Mouse (Mus musculus) urinary bladder, postnatal 25 days (tissue): ENCODE data around the gene Olfm1.

Source experiments
- DNase-seq: peaks from one replicate; pipeline ENCODE4 v3.0.0; 2022; ENCODE audit warnings: low spot score

Gene Olfm1

DNA sequence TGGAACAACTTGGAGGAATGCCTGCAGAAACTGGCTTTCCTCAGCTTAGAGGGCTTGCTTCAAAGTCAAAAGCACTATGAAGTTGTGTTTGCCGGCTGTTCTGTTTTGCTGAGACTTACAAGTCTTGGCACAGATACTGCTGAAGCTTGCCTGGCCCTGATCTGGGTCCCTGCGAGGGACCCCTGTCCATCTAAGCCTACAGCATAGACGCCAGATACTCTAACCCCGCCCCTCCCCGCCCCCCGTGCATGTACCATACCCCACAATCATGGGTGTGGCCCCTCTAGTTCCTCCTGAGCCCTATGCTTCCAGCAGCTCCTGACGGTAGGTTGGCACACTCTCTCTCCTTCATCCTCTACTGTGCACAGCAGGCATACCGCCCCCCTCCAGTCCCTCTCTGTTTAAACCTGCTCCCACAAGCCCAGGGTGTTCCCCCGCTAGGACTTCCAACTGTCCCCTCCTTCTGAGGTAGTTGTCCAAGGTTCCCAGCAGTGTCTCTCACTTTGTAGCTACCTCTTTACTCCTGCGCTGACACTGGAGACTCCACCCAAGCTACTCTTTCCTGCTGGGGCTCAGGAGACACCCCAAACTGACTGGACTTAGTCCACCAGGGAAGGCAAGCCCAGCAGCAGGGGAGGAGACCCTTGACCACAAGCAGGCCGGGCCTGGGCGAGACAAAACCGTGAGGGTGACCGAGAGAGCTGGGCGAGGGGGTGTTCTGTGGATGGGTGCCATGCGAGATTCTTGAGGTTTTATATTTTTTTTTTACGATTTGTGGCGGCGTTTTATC is 12.1 kb downstream of the Olfm1 start:
- no peak for DNase-seq

DNA sequence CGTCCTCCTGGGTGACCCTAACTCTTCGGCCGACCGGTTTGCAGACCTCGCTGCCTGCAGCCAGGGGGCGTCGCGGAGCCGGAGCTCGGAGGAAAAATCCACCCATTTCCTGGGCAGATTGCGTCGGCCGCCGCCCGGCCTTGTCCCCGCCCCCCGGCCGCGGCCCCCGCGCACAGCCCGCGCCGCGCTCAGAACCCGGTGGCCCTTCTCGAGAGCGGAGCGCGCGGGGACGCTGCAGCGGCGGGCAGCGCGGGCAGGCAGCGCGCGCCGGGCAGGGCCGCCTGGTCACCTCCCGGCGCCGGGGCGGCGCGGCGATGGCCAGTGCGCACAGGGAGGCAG is 12.6 kb downstream of the Olfm1 start:
- DNase-seq, result peak; percentile 89

DNA sequence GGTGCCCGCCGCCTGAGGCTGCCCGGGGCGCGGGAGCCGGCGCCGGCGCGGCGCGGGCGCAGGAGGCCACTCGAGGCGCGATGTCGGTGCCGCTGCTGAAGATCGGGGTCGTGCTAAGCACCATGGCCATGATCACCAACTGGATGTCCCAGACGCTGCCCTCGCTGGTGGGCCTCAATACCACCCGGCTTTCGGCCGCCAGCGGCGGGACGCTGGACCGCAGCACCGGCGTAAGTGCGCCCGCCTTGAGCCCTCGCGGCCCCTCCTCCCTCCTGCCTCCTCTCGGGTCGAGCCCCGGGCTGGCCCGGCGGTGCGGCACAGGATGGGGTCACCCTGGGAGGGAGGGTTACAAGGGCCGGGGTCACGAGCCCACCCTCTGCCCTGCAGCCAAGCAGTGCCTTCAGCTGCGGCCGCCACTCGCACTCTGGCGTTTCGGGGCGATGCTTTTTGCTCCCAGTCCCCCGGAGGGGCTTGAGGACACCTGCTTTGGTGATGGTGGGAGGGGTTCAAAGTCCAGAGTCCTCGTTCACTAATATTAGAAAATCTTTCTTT is 13.2 kb downstream of the Olfm1 start:
- DNase-seq, result peak; percentile 23

DNA sequence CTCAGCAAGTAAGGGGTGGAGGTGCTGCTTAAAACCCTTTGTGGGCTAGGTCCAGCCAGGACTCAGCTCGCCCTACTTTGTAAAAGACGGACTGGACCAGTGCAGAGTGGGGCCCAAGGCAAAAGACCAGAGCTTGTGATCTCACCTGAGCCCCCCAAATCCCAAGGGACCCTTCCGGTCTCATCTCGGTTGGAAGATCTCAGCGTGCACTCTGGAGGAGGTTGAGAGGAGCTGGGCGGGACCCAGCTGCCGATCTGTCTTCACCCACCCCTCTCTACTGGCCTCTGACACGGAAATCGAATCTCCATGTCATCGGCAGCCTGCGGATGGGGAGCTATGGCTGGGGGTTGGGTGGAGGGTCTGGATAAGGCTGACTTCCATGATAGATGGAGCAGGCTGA is 13.7 kb downstream of the Olfm1 start:
- DNase-seq, result no peak

DNA sequence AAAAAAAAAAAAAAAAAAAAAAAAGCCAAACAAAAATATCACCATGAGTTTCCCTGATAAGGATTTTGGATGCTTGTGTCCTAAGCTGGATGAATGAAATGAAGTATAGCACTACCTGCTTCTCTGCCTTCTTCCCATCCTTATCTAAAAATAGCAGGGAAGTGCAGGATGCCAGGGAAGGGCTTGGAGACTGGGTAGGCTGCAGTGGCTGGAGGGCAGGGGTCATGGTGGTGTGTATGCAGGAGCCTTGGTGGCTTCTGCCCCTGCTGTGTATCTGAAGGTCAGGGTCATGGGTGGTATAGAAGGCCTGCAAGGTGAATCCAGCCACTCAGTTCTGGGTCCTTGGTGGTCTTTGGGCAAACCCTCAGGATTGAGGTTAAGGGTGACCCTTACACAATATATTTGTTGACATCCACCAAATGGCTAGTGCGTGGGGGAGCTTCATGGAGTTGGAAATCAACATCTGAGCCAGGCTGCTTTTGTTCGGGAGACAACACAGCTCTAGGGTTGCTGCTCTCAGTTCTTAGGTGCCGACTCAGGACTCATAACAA is 14.5 kb downstream of the Olfm1 start:
- no peak for DNase-seq

DNA sequence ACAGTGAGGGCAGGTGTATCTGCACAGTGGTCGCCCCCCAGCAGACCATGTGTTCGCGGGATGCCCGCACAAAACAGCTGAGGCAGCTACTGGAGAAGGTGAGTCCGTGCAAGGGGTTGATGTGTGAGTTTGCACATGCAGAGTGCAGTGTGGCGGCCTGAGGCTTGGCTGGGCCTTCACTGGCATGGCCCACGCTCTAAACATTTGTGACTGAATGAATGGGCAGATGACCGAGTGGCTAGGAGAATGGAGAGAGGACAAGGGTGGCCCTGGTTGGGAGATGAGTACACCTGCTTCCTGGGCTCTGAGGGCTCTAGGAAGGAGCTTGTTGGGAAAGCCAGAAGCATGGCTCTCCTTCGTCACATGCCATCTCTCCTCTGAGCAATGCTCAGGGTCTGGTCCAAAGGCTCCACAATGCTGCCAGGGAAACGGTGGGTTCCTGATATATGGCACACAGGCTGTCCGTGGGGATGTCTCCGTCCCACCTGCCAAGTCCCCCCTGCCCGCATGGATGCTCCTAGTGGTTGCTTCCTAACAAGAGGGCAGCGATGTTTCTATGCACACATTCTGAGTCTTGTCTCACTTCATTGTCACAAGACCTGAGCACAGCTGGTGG is 15.4 kb downstream of the Olfm1 start:
- DNase-seq, result no peak

DNA sequence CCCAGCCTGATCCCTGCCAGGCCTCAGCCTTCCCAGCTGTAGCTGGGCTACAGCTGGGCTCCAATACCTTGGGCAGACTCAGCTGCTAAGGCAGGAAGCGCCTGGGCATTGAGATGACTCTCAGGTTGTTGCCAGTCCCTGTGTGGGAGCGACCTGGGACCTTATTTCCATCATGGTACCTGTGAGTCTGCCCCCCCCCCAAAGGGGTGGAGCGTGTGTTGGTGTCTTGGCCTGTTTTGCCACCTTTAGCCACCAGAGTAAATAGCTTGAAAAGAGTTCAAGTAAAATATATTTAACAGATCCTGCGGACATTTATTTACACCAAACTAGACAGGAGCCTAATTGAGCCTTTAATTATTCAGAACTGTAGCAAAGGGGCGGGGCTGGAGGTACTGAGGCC is 16.4 kb downstream of the Olfm1 start:
- no peak for DNase-seq

DNA sequence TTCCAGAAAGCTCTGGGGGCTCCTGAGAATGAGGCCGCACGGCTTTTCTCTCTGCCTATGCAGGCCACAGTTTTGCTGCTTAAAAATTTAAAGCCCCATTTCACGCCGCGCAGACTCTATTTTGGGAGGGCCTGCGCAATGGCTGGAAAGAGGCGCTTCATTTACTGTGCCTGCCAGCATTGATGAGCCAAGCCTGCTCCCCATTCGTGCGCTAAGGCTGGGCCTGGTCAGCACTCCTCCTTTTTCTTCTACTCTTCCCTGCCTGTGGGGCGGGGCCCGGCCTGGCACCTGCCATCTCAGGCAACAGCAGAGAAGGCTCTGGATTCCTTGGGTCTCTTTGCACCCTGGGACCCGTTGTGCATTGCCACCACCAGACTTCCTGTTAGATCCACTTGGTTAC is 16.9 kb downstream of the Olfm1 start:
- DNase-seq, result no peak

DNA sequence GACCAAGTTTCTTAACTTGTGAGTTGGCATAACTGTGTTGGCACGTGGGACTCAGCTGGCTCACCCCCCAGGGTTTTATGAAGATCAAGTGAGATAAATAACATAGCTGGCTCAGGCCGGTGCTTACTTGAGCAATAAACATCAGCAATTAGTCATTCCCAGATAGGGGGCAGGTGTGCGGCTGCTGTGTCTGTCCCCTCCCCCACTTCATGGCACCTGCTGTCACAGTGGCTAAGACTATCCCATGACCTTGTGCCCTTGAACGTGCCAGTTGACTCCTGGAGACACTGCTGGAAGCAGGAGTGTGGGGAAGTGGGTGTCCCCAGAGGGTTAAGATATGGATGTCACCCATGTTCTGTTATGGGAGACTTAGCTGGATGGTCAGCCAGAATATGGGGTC is 17.5 kb downstream of the Olfm1 start:
- DNase-seq, result no peak

DNA sequence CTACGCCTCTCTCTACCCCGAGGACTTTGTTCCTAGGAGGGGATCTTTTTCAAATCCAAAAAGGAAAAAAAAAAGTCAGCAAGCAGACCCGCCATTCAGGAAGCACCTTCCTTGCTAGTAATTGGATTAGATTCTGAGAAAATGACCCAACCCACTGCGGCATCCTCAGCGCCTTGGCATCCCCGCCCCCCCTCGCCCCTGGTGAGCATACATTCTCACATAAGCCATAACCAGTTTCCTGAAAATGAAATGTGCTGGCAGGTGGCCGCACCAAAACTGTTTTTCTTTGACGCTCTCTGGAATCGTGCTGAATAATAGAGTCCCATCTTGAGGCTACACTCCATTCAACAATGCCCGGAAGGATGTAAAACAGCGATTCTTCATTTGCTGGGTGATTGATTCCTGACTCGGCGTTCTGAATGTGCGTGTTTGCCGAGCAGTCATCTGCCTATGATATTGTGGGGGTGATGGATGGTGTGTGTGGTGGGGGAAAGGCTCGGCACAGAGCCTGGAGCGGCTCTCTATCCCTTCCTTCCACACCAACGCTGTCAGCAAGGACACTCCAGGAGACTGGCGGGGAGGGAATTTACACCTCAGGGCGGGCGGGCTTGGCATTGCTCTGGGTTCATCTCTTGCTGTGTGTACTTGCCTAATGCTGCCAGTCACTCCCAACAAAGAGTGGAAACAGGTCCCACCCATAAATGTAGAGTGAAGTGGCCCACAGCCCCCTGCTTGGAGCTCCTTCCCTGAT is 18.9 kb downstream of the Olfm1 start:
- DNase-seq, result no peak

DNA sequence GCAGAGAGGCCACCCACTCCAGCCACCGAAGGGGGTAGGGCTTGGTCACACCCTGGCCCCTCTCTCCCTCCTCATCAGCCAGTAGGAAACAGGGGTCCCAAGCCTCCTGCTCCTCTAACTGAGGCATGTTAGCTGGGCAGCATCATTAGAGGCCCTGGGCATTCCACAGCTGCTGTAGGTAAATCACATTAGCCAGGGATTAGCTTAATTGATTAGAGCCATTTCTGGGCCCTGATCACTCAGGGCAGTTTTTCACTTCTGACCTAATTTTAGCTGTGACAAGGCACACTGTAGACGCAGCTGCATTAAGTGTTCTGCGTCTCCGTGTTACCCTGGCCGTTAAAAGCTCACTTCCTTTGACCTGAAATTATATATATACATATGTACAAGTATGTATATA is 20.1 kb downstream of the Olfm1 start:
- no peak for DNase-seq

DNA sequence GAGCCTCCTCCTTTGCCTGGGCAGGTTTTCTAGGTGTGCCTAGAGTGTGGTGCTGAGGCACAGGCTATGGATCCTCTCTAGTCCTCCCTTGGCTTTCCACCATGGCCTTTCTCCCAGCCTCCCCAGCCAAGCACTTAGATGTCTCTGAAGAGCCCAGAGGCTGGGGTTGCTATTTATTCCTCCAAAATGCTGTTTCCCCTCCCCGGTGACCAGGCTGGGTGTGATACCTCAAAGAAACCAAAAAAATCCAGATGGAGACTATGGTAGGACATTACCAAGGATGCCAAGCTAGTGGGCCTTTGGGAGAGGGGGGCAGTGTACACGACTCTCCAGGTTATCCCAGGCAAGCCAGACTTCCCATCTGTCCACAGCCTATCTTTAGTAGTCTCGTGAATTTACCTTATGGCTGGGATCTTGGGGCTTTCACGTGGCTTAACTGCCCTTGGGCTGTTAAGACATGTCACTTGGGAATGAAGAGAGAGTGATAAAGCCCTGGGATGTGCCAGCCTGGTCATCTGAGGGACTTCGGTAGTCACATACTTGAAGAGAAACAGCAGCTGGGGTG is 23.5 kb downstream of the Olfm1 start:
- DNase-seq, result no peak

DNA sequence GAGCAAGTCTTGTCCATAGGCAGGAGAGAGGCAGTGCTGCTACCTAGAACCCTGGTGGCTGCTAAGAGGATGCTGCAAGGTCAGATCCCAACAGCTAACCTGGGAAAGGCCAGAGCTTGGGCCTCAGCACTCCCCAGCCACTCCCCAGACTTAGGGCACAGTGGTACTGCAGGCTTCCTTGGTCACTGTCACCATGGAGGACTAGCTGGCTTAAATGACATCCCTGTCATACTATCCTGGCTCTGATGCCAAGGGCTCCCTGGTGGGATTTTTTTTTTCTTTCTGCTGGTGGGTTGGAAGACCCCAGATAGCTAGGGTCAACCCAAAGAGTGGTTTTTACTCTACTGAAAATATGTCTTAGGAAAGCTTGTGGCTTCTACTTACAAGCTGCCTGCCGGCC is 25.0 kb downstream of the Olfm1 start:
- DNase-seq, result no peak

DNA sequence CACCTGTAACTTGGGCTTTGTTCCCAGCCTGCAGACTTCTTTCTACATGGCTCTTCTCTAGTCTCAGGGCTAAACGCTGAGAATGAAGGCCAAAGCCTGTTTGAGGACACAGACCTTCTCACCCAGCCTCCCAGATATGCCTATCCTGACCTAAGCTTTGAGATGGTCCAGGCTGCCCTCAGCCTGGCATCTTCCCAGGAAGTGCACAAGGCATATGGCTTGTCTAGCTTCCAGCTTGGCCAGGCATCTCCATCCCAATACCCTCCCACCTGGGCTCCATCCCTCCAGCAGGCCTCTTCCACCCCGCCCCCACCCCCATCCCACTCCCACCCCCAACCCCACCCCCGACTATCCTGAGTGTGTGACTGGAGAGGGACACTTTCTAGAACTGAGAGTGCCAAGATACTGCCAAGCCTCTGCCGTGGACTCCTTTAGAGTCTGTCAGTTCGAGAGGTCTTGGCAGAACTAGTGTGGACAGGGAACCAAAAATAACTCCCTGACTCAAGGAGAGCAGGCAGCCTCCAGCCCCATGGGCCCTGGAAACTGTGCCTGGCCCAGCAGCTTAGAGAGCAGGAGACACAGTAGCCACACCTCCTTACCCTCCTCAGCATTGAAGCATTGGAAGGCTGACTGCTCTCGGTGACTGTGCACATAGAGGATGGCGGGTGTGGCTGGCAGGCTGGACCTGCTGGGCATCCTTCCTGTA is 26.0 kb downstream of the Olfm1 start:
- no peak for DNase-seq

DNA sequence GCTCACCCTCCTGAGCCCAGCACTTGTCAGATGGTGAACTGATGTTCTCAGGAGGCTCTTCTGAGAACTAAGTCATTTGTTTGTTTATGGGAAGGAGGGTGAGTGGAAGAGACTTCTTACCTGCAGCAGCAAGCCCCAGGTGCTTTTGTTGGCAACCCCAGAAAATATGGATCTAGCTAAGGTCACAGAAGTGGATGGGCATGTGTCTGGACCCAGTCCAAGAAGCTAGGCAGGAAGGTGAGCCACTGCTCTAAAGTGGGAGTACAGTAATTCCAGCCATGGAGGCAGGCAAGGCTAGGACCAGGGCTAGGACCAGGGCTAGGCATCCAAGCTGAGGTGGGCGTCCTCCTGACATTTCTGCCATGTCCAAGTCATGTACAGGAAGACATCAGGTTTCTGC is 26.8 kb downstream of the Olfm1 start:
- no peak for DNase-seq

DNA sequence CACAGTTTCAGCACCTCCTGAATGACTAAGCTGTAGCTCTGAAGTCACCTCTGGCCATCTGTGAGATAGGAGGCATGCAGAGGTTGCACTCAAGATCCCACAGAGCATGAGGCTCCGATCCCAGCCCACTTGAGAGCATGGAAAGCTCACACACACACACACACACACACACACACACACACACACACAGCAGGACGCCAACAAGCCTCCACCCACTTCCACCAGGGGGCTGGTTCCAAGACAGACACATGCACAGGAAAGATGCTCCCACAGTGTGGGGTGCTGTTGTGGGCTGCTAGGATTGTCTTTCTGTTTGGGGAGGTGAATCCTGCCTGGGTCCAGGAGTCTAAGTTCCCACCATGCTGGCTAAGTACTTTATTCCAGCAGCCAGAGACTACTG is 29.0 kb downstream of the Olfm1 start:
- DNase-seq, result no peak

DNA sequence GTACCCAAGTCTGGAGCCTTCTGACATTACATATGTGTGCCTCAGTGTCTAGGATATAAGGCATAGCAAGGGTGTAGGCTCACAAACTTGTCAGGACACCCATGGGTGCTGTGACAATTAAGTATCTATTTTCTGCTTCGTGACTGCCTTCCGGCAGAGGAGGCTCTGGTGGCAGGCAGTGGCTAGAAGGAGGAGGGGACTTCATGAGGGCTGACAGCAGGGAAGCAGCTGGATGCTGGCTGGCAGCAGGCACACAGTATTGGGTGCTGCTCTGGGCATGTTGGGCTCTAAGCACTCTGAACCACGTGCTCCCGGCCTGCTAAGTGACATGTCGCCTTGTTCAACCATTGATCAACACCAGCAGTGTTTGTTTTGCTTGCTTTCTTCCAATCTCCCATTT is 32.0 kb downstream of the Olfm1 start:
- no peak for DNase-seq

DNA sequence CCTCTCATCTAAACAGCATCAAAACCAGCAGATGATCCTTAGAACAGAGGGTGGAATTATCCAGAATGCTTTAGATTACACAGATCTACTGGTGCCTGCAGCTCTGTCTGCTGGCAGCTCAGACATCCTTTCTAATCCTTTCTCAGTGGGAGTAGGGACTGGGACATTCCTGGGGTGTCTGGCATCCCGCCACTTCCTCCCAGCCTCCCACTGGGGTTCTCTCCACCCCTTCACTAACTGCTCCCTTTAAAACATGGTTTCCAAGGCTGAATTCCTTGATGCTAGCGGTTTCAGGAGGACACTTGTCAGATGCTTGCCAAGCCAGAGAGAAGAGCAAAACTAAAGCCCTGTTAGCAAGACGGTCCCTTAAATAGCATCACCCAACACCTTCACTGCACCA is 33.1 kb downstream of the Olfm1 start:
- DNase-seq, result no peak

DNA sequence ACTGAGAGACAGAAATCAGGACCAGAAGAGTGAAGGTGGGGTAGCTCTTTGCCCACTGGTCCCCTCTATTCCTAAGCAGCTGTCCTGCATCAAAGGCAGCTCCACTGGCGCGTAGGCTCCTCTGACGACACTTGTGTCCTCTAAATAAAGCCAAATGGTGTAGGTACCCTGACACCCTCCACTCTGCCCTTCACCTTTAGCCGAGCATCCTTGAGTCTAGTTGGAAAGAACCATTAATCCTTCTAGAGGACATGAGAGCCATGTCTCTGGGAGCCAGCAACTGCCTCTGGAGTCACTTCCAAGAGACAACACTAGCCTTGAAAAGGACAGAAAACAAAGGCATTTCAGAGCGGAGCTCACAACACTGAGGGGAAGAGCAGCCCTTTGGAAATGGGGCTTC is 34.2 kb downstream of the Olfm1 start:
- no peak for DNase-seq

DNA sequence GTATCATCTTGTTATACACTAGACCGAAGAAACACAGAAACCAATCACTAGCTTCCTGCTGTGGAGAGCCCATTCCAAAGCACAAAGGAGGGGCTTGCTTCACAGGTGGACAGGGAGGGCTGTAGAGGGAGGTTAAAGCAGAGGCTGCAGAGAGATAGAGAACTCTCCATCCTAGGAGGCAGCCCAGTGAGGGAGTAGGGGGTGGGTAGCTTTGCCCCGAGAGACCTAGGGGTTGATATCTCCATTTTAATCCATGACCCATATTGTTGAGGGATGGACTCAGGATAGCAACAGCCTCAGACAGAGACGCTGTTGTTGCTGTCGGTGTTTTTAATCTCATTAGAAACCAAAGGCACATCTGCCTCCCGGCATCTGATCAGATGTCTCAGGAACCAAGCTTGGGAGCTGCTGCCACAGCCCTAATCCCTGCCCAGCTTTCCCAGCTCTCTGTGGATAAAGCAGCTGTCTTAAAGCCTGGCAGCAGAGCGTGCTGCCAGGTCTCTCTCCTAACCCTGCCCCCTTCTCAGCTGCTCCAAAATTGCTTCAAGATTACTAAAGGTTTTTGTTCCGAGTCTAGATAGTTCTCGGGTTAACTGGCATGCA is 34.9 kb downstream of the Olfm1 start:
- no peak for DNase-seq

DNA sequence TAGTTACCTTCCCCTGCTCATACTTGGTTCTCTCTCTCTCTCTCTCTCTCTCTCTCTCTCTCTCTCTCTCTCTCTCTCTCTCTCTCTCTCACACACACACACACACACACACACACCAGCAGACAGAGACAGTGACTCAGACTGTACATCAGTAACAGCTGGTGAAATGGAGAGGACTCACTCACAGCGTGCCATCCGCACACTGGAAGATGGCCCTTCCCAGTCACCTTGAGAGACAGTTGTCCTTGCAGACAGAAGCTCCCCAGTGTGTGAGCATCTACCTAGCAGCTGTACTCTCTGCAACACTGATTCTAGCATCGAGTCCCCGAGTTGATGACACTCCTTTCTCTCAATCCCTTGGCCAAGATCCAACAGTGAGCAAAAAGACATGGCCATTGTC is 35.6 kb downstream of the Olfm1 start:
- DNase-seq, result no peak
